Mouse (Mus musculus): ENCODE measurements around the gene Il13.

DNA sequence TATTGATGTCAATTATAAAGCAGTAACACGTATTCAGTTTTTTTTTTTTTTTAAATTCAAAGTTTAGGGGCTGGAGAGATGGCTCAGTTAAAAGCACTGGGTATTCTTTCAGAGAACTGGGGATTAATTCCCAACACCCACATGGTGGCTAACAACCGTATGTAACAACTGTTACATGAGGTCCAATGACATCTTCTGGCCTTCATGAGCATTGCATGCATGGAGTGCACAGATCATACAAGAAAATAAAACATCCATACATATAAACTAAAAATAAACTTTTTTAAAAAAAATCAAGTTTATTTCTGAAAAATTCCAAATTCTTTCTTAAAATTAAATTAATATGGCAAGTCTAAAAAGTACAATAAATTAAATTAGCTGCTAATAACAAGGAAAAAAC, 47.2 kb upstream of the Il13 start:
- TF ChIP-seq CTCF (IDR thresholded peaks at IDR 0.05) (peak; percentile 18; the same call in 1 of the 2 replicates), POLR2A (IDR thresholded peaks at IDR 0.05; ENCODE audit: insufficient read depth, low read depth, low read length) (no peak), EP300 (IDR thresholded peaks at IDR 0.05; ENCODE audit: insufficient read depth, low read depth, low read length) (no peak)
